Mouse (Mus musculus) megakaryocyte, embryonic 14.5 days (primary cell): ENCODE measurements at regions not wholly inside any gene's neighbourhood (a gene's known extent, or its start where the extent isn't known, plus 50 kb on each side); places are given as distances from the start of the nearest gene placed in this dataset.

Source experiments
- FLI1 ChIP-seq: IDR thresholded peaks from 2 replicates; pipeline ENCODE4 v1.6.1; 2012; ENCODE audit warnings: low read length, inconsistent platforms, mixed read lengths
- GATA1 ChIP-seq: IDR thresholded peaks from 3 replicates; pipeline ENCODE4 v1.6.1; 2012; ENCODE audit warnings: mixed read lengths, low read length, inconsistent platforms, borderline replicate concordance

DNA sequence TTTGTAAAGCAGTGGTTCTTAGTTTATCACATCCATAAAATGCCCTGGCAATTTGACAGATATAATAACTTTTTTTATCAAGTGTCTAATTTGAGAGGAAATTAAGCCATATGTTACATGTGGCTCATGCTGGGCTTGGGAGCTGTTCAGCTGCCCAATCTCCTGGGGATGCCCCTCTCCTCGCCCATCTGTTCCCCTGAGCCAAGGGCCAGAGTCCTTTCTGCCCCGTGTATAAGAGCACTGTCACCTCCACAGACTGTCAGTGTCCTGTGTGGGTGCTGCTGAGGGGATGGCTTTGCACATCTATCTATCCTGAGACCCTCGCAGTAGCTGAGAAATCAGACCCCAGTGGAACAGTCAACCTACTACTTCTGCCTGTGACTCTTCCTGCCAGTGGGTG lies 385.9 kb upstream of the Zfp703 start:
- no peak for TF ChIP-seq GATA1
- TF ChIP-seq FLI1 = no peak
